Mouse (Mus musculus): ENCODE measurements around the gene Ddah2.

DNA sequence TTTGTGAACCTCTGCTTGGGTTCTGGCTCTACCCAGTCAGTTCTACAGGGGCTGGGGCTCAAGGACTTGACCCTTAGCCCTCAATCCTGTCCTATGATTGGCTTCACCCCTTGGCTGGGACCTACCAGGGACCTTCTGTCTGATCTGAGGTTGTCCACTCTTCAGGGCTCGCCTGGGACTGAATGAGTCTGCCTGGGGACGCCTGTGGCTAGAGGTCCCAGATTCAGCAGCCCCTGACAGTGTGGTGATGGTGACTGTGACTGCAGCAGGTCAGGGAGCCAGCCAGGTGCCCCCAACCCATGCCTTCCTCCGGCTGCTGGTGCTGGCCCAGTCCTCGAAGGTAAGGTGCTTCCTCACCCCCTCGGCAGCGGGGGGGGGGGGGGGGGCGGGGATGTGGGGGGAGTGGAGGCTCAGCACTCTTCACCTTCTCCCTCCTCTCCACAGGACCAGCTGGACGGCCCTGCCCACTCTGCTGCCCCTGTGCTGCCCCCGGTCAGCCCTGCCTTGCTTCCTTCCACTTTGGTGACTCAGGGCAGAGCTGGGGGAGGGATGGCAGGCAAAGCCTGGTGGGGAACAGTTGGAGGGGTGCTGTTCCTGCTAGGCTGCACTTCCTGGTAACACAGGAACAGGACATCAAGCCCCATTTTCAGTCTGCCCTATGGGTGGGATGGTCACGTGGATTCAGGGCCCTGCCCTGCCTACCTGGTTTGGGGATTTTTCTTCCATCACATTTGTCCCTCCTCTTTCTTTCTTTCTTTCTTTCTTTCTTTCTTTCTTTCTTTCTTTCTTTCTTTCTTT lies 33.9 kb upstream of the Ddah2 start:
- TF ChIP-seq CTCF (IDR thresholded peaks at IDR 0.05; ENCODE audit: low read depth, low read length) (no peak), GATA1 (IDR thresholded peaks at IDR 0.05; ENCODE audit: borderline replicate concordance, low read length) (no peak), POLR2AphosphoS5 (IDR thresholded peaks at IDR 0.05; ENCODE audit: insufficient replicate concordance, low read depth, low read length) (no peak)
